Mouse (Mus musculus) liver, embryonic 14.5 days (tissue): ENCODE data around the gene March1. TPM values are rescaled to one million over a fixed set of nuclear protein-coding genes. Genes with fewer than 3 reads are reported as not detected.
"Not testable (repeated sequence)": the region's sequence is repeated elsewhere in the genome, so short reads cannot be mapped to it uniquely, and the experiment has no call there.

Experiments used
- ATAC-seq: fragments of 200-750 bp; cut with Nextera tagmentation; 2 replicates; pipeline ENCODE4 v1.8.0; 2017; ENCODE audit warnings: moderate number of reproducible peaks, mild to moderate bottlenecking, moderate library complexity; ENCODE audit not compliant: insufficient read depth
- DNase-seq, 3 experiments: peaks; one replicate each; pipeline ENCODE4 v3.0.0-alpha.2; 2012 to 2013; ENCODE audit warnings: low read depth in 3 of 3, low spot score in 3 of 3
- H3K27ac ChIP-seq: fragments of 300-500 bp; sonication (generic); 2 replicates; pipeline ENCODE4 v1.5.1; 2014; ENCODE audit warnings: moderate library complexity, mild to moderate bottlenecking, control low read depth, inconsistent platforms
- H3K27me3 ChIP-seq: fragments of 300-500 bp; sonication (generic); 2 replicates; pipeline ENCODE4 v1.6.1; 2014; ENCODE audit warnings: mild to moderate bottlenecking, low read length, moderate library complexity; ENCODE audit not compliant: control insufficient read depth, insufficient read depth
- H3K36me3 ChIP-seq: fragments of 300-500 bp; sonication (generic); replicated peaks from 2 replicates; pipeline ENCODE4 v1.6.1; 2014; ENCODE audit warnings: low read depth; ENCODE audit not compliant: control insufficient read depth, insufficient read depth
- H3K4me1 ChIP-seq, 2 experiments: fragments of 200-500 bp in 1 of 2; fragments of 300-500 bp in 1 of 2; sonication (generic) in 1 of 2; replicated peaks; 2 replicates each; pipeline ENCODE4 v1.6.1; 2012 to 2014; ENCODE audit warnings: antibody characterized with exemption in 1 of 2, inconsistent platforms in 1 of 2, low read length in 1 of 2; ENCODE audit not compliant: control insufficient read depth in 2 of 2, insufficient read depth in 2 of 2
- H3K4me2 ChIP-seq: fragments of 300-500 bp; sonication (generic); 2 replicates; pipeline ENCODE4 v1.6.1; 2014; ENCODE audit warnings: low read depth, mild to moderate bottlenecking, control low read depth, moderate library complexity
- H3K4me3 ChIP-seq, 2 experiments: fragments of 200-500 bp in 1 of 2; fragments of 300-500 bp in 1 of 2; sonication (generic) in 1 of 2; 2 replicates each; pipeline ENCODE4 v1.5.1; 2012 to 2014; ENCODE audit warnings: low read depth in 2 of 2, low read length in 2 of 2, mild to moderate bottlenecking in 2 of 2, control low read depth in 1 of 2, inconsistent platforms in 1 of 2, moderate library complexity in 1 of 2; ENCODE audit not compliant: insufficient read depth in 1 of 2
- H3K9ac ChIP-seq: fragments of 300-500 bp; sonication (generic); replicated peaks from 2 replicates; pipeline ENCODE4 v1.6.1; 2014; ENCODE audit warnings: mild to moderate bottlenecking, control low read depth, moderate library complexity
- H3K9me3 ChIP-seq: fragments of 300-500 bp; sonication (generic); 2 replicates; pipeline ENCODE4 v1.6.1; 2016; ENCODE audit warnings: low read length, mixed read lengths; ENCODE audit not compliant: control insufficient read depth
- CTCF ChIP-seq: IDR thresholded peaks from 2 replicates; pipeline ENCODE4 v1.5.1; 2016; ENCODE audit warnings: antibody characterized with exemption, low read depth, control low read depth
- EP300 ChIP-seq: IDR thresholded peaks from 2 replicates; pipeline ENCODE4 v1.6.1; 2016; ENCODE audit warnings: antibody characterized with exemption, low read depth
- WGBS: fragments of 180-500 bp; shearing (Covaris S2); extraction: QIAGEN DNeasy Blood & Tissue Kit; methylation state at CpG from one replicate; pipeline ENCODE4 v1.1.7; 2014; ENCODE audit not compliant: insufficient replicate concordance; 5-methylcytosine and 5-hydroxymethylcytosine counted together
- polyA plus RNA-seq, 2 experiments: library from polyadenylated mRNA; depleted of rRNA in 1 of 2; stranded (reverse) in 1 of 2; unstranded in 1 of 2; fragments of >200 nt; fragmentation: Nextera tagmentation in 1 of 2; extraction: Ambion mirVana in 1 of 2; gene quantifications; 2 replicates each; pipeline versions ENCODE4 v1.2.1 to v1.2.3; 2012 to 2014

The March1 gene
- polyA plus RNA-seq, 2 experiments, result 0.60 to 0.94 TPM

DNA sequence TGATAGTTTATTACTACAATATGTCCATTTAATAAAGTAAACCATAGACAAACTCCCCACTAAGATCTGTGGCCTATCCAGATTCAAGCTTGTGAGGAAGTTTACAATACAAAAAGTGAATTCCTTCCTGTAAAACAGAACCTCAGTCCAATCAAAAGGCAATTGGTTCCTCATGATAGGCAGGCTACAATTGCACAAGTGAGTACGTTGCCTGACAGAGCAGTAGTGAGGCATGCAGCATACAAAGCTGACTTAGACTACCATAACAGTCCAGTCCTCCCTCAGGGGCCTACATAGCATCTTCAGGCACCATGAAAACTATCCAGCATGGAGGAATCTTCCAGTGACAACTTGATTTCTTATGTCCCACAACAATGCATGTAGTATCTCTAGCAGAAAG, 782.4 kb downstream of the March1 start:
- WGBS, result 41% methylated on average over 1 of the region's 1 CpGs
- TF ChIP-seq CTCF (no peak), EP300 (no peak)
- no peak overlapping the region for H3K4me3 ChIP-seq
- no peak overlapping the region for H3K27ac ChIP-seq
- H3K27me3 ChIP-seq, result no peaks in the 10 kb centered on the region
- no peaks in the 10 kb centered on the region for H3K36me3 ChIP-seq
- no peak for ATAC-seq
- no peak for DNase-seq
- H3K9me3 ChIP-seq, result no peaks in the 10 kb centered on the region
- H3K4me1 ChIP-seq, result no peaks in the 10 kb centered on the region
- H3K9ac ChIP-seq, result no peak overlapping the region
- no peak overlapping the region for H3K4me2 ChIP-seq

DNA sequence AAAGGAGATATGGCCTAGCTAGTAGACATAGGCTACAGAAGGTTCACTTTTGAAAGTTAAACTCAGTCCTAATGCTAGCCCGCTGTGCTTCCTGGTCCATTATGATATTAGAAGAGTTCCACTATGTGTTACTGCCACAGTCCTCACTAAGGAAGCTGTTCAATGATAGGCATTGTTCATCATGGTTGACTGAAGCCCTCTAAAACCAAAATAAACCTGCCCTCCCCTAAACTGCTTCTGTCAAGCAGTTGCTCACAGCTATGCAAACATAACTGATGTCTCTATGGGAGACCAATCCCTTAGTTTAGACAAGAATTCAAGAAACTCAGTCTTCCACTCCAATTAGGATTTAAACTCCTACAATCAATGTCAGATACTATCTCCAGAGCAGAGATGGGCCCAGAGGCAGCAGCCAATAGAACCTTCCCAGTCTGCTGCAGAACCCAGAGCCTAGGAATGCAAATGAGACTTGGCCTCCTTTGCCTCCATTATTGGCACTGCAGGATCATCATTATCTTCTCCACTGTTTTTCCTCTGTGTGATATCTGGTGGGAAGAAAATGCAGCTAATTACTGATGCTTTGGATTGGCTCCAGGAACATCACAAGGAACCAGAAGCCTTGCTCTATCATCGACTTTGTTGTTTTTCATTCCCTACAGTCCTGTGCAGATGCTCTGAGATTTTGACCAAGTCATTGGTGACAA, 787.2 kb downstream of the March1 start:
- 56% methylated on average over 2 of the region's 2 CpGs for WGBS
- no peak overlapping the region for H3K4me2 ChIP-seq
- H3K9ac ChIP-seq, result no peak overlapping the region
- H3K27ac ChIP-seq, result no peak overlapping the region
- H3K27me3 ChIP-seq, result no peaks in the 10 kb centered on the region
- H3K9me3 ChIP-seq, result no peaks in the 10 kb centered on the region
- no peaks in the 10 kb centered on the region for H3K4me1 ChIP-seq
- no peak for TF ChIP-seq EP300
- TF ChIP-seq CTCF, result no peak
- no peaks in the 10 kb centered on the region for H3K36me3 ChIP-seq
- DNase-seq (no peak), ATAC-seq (no peak)
- H3K4me3 ChIP-seq, result no peak overlapping the region

DNA sequence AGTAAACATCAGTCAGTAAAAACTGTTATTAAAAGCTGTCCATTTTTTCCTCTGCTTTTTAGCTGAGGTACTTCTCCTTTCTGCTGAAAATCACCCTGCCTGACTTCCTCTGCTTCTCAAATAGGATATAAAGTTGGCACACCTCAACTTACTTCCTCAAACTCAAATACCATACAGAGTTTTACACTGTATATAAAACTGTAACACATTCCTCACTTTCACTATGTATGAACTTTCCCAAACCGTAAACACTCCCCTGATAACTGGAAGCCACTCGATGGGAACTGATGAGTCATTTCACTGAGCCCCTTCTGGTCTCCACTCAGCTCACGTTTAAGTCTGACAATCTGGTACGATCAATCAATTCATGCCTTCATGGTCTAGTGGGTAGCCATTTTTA, 788.1 kb downstream of the March1 start:
- 23% methylated on average over 4 of the region's 4 CpGs for WGBS
- H3K27me3 ChIP-seq, H3K9me3 ChIP-seq, H3K9ac ChIP-seq, H3K4me1 ChIP-seq, ATAC-seq, H3K36me3 ChIP-seq, H3K27ac ChIP-seq, H3K4me3 ChIP-seq, H3K4me2 ChIP-seq, DNase-seq: not testable (repeated sequence)

GRCm38 (mm10) chr8:66406596-66407361, 789.1 kb downstream of the March1 start:
- TF ChIP-seq EP300, result no peak
- TF ChIP-seq CTCF, result no peak
- whole genome bisulfite sequencing, result 46% methylated on average over 6 of the region's 6 CpGs
- H3K9me3 ChIP-seq, result no peaks in the 10 kb centered on the region

GRCm38 (mm10) chr8:66410080-66410615, 792.4 kb downstream of the March1 start:
- Histone ChIP-seq H3K9me3 (no peaks in the 10 kb centered on the region), H3K4me2 (no peak overlapping the region), H3K9ac (no peak overlapping the region), H3K4me1 (no peaks in the 10 kb centered on the region), H3K4me3 (no peak overlapping the region), H3K27ac (no peak overlapping the region), H3K36me3 (no peaks in the 10 kb centered on the region), H3K27me3 (no peaks in the 10 kb centered on the region)
- DNase-seq (no peak), ATAC-seq (no peak)
- 54% methylated on average over 9 of the region's 9 CpGs for WGBS
- TF ChIP-seq EP300, result no peak
- no peak for TF ChIP-seq CTCF

More at GRCm38 (mm10) chr8:66406596-66407361, 789.1 kb downstream of the March1 start:
- peak; percentile 65 for ATAC-seq
- Histone ChIP-seq H3K4me2 (no peak overlapping the region), H3K36me3 (no peaks in the 10 kb centered on the region), H3K4me1 (no peaks in the 10 kb centered on the region), H3K27me3 (no peaks in the 10 kb centered on the region), H3K27ac (no peak overlapping the region), H3K9ac (no peak overlapping the region), H3K4me3 (no peak overlapping the region)
- DNase-seq, result no peak
